Mouse (Mus musculus): Measurements from ENCODE around the gene Gm26897.

DNA sequence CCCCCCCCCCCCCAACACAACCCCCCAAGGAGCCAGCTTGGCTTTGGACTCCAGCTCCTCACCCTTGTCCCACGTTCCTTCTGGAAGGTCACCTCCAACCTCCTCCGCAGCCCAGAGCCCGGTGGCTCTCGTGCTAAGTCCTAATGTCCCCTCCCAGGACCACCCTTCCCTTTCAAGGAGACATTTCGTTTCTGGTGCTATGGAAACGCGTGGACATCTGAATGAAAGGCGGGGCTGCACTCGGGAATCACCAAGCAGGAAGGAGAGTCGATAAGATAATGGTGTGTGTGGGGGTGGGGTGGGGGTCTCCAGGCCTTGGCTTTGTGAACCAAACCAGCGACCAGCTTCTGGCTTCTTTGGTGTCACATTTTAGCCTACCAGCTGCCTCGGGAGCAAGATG lies 27.9 kb downstream of the Gm26897 start:
- TF ChIP-seq CTCF (IDR thresholded peaks at IDR 0.05; ENCODE audit: low read depth), result no peak
- TF ChIP-seq EP300 (optimal IDR thresholded peaks at IDR 0.05), result no peak

All from stomach, postnatal 0 days (tissue).